Mouse (Mus musculus): ENCODE results near the gene Klf17. TPM values are rescaled to one million over a fixed set of nuclear protein-coding genes. Genes with fewer than 3 reads are reported as not detected.

Klf17 gene
- not detected in 2 replicates for polyA plus RNA-seq (2014; fragmentation: Nextera tagmentation; extraction: Ambion mirVana)

DNA sequence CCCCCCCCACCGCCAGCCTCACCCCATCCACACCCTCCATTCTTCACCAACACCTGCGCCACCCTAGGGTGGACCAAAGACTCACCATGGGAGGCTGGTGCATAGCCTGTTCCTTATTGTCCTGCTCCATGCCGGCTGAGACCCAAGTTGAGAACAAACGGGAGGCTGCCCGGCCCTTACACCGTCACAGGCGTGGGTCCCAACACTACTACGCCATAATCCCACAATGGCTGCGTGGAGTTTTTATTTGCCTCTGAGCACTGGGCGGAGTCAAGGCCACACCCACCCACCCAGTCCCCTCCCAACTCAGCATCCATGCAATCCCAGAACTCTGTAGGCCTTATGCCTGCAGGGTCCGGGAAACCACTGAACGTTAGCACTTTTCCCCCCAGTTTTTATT, at the start of gene Klf17:
Klf17 (minus strand) TSS at position 233 of the 400 bp plus-strand sequence.
- ATAC-seq (ENCODE audit: insufficient read depth), result no peak

DNA sequence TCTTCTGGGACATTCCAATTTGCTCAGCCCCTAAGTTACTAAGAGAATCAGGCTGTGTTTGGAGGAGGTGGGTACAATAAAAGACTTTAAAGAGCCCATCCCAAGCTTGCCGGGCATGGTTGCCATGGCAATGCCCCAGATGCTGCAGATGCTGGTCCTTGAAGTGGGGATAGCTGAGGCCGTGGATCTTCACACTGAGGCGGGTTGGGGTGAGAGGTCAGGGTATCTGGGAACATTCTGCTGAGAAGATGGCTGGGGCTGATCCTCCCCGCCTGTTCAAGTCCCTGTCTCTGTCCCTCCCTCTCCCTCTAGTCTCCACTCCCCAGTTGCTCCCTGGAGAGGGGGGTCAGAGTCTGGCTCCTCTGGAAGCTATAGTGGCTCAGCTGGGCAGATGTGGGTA, 48.9 kb upstream of the Klf17 start:
- Histone ChIP-seq H3K4me1 (ENCODE audit: insufficient read depth) (no peaks in the 10 kb centered on the region), H3K36me3 (ENCODE audit: insufficient read depth) (no peaks in the 10 kb centered on the region), H3K27me3 (ENCODE audit: insufficient read depth, low read length) (no peaks in the 10 kb centered on the region), H3K4me2 (no peak overlapping the region), H3K27ac (ENCODE audit: low read depth) (no peak overlapping the region), H3K4me3 (ENCODE audit: low read depth, low read length) (no peak overlapping the region), H3K9ac (no peak overlapping the region), H3K9me3 (ENCODE audit: low read depth, low read length) (no peaks in the 10 kb centered on the region)
- DNase-seq (peak; percentile 27), ATAC-seq (ENCODE audit: insufficient read depth) (0 out of 2 replicates have a peak, but pooled peaks have one; percentile 14)
- WGBS, result 34% methylated on average over 4 of the region's 4 CpGs
- no peak for TF ChIP-seq CTCF (IDR thresholded peaks at IDR 0.05; ENCODE audit: low read depth)

More for the DNA sequence above, at the start of gene Klf17:
- Histone ChIP-seq H3K4me2 (no peak within 1 kb of the TSS), H3K27me3 (ENCODE audit: insufficient read depth, low read length) (no peaks in the 10 kb centered on the region), H3K4me3 (ENCODE audit: low read depth, low read length) (no peak within 1 kb of the TSS), H3K9ac (no peak within 1 kb of the TSS), H3K27ac (ENCODE audit: low read depth) (no peak within 1 kb of the TSS), H3K4me1 (ENCODE audit: insufficient read depth) (no peaks in the 10 kb centered on the region), H3K9me3 (ENCODE audit: low read depth, low read length) (no peaks in the 10 kb centered on the region), H3K36me3 (ENCODE audit: insufficient read depth) (no peaks in the 10 kb centered on the region)
- no peak for TF ChIP-seq CTCF (IDR thresholded peaks at IDR 0.05; ENCODE audit: low read depth)
- WGBS, result 71% methylated on average over 12 of the region's 12 CpGs
- no peak for DNase-seq

DNA sequence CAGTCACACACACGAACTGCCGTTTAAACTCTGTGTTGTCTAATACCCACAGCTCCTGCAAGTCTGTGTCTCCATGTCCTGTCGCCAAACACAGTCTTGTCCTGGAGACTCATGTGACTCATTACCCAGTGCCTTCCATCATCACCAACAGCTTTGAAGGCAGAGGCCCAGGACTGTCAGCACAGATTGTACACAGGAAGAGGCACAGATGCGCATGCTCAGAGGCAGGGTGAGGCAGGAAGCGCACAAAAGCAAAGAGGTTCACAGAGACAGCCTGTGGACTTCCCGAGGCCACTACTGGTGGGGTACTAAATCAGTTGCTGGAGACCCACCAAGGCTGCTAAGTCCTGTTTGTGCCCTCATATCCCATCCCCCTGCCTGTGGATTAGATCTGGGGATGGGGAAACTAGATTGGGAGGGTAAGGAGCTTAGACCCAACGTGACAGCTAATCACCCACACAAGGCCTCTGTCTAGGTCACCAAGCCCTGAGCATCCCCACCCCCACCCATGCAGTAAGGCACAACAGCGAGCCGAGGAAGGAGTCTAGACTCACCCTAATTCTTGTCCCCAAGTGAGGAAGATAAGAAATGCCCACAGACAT, 48.2 kb upstream of the Klf17 start:
- Histone ChIP-seq H3K4me2 (no peak overlapping the region), H3K4me1 (ENCODE audit: insufficient read depth) (no peaks in the 10 kb centered on the region), H3K27me3 (ENCODE audit: insufficient read depth, low read length) (no peaks in the 10 kb centered on the region), H3K9me3 (ENCODE audit: low read depth, low read length) (no peaks in the 10 kb centered on the region), H3K27ac (ENCODE audit: low read depth) (no peak overlapping the region), H3K9ac (no peak overlapping the region), H3K4me3 (ENCODE audit: low read depth, low read length) (no peak overlapping the region), H3K36me3 (ENCODE audit: insufficient read depth) (no peaks in the 10 kb centered on the region)
- TF ChIP-seq CTCF (IDR thresholded peaks at IDR 0.05; ENCODE audit: low read depth), result no peak
- peak; percentile 61 for DNase-seq
- 37% methylated on average over 9 of the region's 9 CpGs for WGBS
- ATAC-seq (ENCODE audit: insufficient read depth), result peak; percentile 42; the same call in 1 of the 2 replicates

DNA sequence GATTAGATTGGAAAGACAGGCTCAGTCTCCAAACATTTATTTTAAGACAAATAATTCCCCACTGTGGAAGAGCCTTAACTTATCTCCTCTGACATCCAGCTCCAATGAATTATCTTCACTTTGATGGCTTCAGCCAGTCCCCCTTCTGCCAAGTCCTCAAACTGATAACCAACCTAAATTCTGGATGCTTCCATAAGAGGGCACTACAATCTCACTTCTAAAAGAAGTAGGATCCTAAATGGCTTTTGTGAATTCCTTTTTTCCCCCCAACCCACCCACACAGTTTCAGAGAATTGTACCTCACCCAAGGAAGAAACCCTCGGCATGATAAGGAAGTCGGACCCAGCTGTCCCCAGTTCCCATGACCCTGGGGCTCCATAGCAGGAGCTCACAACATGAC, 45.5 kb upstream of the Klf17 start:
- 32% methylated on average over 2 of the region's 2 CpGs for WGBS
- H3K27me3 ChIP-seq (ENCODE audit: insufficient read depth, low read length), result no peaks in the 10 kb centered on the region
- ATAC-seq (ENCODE audit: insufficient read depth), result no peak

DNA sequence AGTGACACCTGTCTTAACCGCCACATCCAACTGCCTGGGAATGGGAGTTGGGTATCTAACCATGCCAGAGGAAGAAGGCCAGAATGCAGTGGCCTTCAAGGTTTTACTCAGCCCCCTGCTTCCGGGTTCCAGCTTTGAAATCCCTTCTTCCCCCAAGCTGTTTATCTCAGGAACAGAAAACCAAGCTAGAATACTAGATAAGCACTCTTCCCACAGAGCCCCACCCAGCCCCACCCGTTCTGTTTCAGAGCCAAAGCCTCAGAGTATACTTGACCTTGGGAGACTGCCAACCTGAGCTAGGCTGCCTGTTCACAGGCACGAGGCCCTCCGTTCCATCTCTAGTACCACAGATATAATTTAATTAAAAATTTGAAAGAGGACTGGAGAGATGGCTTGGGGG, 41.5 kb upstream of the Klf17 start:
- no peaks in the 10 kb centered on the region for H3K9me3 ChIP-seq (ENCODE audit: low read depth, low read length)
- no peaks in the 10 kb centered on the region for H3K27me3 ChIP-seq (ENCODE audit: insufficient read depth, low read length)
- ATAC-seq (ENCODE audit: insufficient read depth) (no peak), DNase-seq (no peak)
- 50% methylated on average over 5 of the region's 5 CpGs for WGBS
- no peak overlapping the region for H3K27ac ChIP-seq (ENCODE audit: low read depth)
- H3K4me3 ChIP-seq (ENCODE audit: low read depth, low read length), result no peak overlapping the region
- no peak overlapping the region for H3K4me2 ChIP-seq
- H3K9ac ChIP-seq, result no peak overlapping the region
- TF ChIP-seq CTCF (IDR thresholded peaks at IDR 0.05; ENCODE audit: low read depth), result no peak
- H3K4me1 ChIP-seq (ENCODE audit: insufficient read depth), result no peaks in the 10 kb centered on the region
- H3K36me3 ChIP-seq (ENCODE audit: insufficient read depth), result no peaks in the 10 kb centered on the region

More for the DNA sequence above, 45.5 kb upstream of the Klf17 start:
- Histone ChIP-seq H3K4me1 (ENCODE audit: insufficient read depth) (no peaks in the 10 kb centered on the region), H3K9ac (no peak overlapping the region), H3K4me2 (no peak overlapping the region), H3K27ac (ENCODE audit: low read depth) (no peak overlapping the region), H3K9me3 (ENCODE audit: low read depth, low read length) (no peaks in the 10 kb centered on the region), H3K4me3 (ENCODE audit: low read depth, low read length) (no peak overlapping the region), H3K36me3 (ENCODE audit: insufficient read depth) (no peaks in the 10 kb centered on the region)
- TF ChIP-seq CTCF (IDR thresholded peaks at IDR 0.05; ENCODE audit: low read depth), result peak; percentile 39
- DNase-seq, result peak; percentile 66

DNA sequence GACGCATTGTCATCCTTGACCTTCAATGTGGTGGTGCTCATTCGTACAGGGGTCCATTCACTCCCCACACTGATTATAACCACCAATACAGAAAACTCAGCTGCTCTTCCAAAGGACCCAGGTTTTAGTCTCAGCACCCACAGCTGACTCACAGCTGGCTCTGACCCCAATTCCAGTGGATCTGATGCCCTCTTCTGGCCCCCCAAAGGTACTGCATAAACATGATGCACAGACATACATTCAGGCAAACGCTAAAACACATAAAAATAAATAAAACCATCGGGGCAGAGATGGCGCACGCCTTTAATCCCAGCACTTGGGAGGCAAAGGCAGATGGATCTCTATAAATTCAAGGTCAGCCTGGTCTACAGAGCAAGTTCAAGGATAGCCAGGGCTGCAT, 34.5 kb upstream of the Klf17 start:
- no peaks in the 10 kb centered on the region for H3K27me3 ChIP-seq (ENCODE audit: insufficient read depth, low read length)
- DNase-seq (no peak), ATAC-seq (ENCODE audit: insufficient read depth) (no peak)
- H3K36me3 ChIP-seq (ENCODE audit: insufficient read depth), result no peaks in the 10 kb centered on the region
- no peaks in the 10 kb centered on the region for H3K4me1 ChIP-seq (ENCODE audit: insufficient read depth)
- no peak overlapping the region for H3K4me2 ChIP-seq
- no peak overlapping the region for H3K4me3 ChIP-seq (ENCODE audit: low read depth, low read length)
- 80% methylated on average over 6 of the region's 6 CpGs for WGBS
- H3K9ac ChIP-seq, result no peak overlapping the region
- no peak overlapping the region for H3K27ac ChIP-seq (ENCODE audit: low read depth)
- no peaks in the 10 kb centered on the region for H3K9me3 ChIP-seq (ENCODE audit: low read depth, low read length)
- peak; percentile 14; the same call in 1 of the 2 replicates for TF ChIP-seq CTCF (IDR thresholded peaks at IDR 0.05; ENCODE audit: low read depth)

DNA sequence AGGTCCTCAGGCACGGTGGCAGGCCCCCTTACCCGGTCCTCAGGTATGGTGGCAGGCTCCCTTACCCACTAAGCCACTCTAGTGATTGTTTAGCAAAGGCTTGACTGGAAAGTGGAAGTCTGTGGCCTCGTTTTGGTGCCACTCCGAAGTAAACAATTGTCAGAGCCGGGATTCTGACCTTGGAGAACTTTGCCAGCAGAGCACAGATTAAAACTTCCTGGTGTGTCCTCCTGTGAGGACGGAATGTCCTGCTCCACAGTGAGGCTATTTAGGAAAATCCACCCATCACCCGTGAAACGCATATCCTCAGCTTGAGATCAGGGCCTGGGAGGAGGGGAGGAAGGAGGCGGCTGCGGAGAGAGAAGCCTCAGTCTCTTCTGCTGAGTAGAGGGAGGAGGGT, 22.9 kb upstream of the Klf17 start:
- H3K27ac ChIP-seq (ENCODE audit: low read depth), result no peak overlapping the region
- DNase-seq (no peak), ATAC-seq (ENCODE audit: insufficient read depth) (no peak)
- H3K36me3 ChIP-seq (ENCODE audit: insufficient read depth), result no peaks in the 10 kb centered on the region
- TF ChIP-seq CTCF (IDR thresholded peaks at IDR 0.05; ENCODE audit: low read depth), result no peak
- H3K27me3 ChIP-seq (ENCODE audit: insufficient read depth, low read length), result no peaks in the 10 kb centered on the region
- H3K9ac ChIP-seq, result no peak overlapping the region
- WGBS, result 51% methylated on average over 10 of the region's 10 CpGs
- no peaks in the 10 kb centered on the region for H3K4me1 ChIP-seq (ENCODE audit: insufficient read depth)
- no peaks in the 10 kb centered on the region for H3K9me3 ChIP-seq (ENCODE audit: low read depth, low read length)
- no peak overlapping the region for H3K4me2 ChIP-seq
- no peak overlapping the region for H3K4me3 ChIP-seq (ENCODE audit: low read depth, low read length)

Data from lung, embryonic 14.5 days (tissue).